Mouse (Mus musculus): Measurements from ENCODE around the gene Plekhg6.

The Plekhg6 gene

DNA sequence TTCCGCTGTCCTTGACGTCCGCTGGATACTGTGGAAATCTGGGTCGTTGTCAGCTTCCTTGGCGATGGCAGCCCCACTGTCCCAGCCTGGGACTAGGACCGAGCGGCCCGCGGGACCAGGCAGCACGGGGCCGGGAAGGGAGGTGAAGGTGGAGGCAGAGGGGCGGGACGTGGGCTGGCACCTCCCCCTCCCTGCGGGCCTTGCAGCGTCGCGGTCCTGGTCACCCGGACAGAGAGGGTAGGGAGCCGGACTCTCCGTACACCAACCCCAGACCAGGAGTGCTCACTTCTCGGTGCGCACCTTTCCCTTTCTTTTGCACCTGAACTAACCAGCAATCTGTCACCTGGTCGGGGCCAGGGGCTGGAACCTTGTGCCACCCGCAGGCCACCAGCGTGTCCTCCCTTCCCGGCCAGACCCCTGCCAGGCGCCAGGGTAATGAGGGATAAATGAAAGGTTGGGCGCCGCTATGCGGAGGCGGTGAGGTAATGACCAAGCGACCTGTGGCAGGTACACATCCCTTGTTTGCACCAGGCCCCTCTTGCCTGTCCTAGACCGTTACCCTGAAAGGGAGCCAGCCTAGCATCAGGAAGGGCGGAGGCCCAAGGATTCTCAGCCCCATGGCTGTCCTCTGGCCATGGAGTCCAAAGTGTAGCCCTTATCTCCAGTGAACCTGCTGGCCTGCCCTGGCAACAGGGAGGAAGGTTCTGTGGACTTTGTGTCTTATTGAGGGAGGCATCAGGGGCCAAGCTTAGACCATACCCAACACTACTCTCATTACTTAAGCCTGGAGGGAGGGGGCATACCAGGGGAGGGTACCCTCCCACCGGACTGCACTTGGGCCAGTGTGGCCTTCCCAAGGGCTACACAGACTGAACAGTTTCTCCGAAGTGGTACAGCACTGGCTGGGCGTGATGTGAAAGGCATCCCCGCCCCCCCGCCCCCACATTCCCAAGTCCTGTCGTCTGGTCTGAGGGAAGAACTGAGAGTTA is at the start of gene Plekhg6:
Plekhg6 (minus strand) TSS at position 422 of the 989 bp plus-strand sequence.
- DNase-seq (ENCODE audit: low spot score) = no peak

DNA sequence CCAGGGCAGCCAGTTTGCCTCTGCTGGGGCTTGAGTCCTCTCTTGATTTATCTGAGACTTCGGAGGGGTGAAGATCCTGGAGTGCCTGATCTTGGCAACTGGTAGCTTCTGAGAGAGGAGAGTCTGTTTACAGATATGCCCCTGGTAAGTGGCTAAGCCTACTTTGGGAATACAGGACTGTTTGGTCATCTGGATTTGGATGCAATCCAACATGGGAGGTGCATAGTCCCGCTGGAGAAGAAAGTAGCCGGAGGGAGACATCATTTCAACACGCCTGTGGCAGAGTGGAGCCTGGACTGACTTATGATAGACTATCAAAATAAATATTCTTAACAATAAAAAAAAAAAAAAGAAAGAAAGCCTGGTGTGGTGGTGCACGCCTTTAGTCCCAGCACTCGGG is 49.1 kb upstream of the Plekhg6 start:
- DNase-seq (ENCODE audit: low spot score) = no peak

DNA sequence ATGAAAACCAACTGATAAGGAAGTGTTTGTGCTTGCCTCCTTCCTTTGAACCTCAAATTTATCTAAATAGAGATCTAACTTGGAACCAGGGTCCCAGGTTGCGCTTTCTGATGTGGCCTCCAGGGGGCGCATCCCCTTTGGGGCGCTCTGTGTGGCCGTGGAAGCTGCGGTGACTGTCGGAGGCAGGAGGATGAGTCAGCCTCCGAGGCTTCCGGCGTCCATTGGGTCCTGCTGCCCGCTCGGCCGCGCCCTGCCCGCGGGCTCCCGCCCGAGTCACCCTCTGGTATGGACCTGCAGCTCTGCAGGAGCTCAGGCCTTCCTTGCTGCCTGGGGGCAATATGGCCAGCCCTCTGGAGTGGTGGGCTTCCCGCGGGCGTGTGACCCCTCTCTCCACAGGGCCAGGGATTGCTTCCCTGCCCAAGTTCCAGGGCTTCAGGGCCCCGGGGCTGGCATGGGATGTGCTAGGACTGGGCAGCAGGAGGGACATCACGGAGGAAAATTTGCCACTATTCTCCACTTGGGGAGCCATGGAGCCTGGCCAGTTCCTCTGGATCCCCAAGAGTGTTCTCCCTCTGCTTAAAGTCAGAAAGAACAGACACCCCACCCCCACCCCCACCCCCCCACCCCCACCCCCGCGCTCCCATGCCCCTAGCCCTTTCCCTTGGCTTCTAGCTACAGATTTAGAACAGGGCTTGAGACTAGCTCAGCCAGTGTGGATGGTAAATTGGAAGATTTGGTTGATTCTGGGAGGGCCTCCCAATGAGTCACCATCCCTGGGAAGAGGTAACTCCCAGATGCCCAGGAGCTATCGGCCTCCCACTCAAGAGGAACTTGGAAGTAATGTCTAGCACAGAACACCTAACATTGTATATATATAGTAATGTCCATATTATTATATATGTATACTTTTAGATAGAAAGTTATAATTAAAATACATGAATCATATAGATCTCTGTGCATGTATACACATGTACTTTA is 46.1 kb upstream of the Plekhg6 start:
- DNase-seq (ENCODE audit: low spot score) = peak; percentile 63

DNA sequence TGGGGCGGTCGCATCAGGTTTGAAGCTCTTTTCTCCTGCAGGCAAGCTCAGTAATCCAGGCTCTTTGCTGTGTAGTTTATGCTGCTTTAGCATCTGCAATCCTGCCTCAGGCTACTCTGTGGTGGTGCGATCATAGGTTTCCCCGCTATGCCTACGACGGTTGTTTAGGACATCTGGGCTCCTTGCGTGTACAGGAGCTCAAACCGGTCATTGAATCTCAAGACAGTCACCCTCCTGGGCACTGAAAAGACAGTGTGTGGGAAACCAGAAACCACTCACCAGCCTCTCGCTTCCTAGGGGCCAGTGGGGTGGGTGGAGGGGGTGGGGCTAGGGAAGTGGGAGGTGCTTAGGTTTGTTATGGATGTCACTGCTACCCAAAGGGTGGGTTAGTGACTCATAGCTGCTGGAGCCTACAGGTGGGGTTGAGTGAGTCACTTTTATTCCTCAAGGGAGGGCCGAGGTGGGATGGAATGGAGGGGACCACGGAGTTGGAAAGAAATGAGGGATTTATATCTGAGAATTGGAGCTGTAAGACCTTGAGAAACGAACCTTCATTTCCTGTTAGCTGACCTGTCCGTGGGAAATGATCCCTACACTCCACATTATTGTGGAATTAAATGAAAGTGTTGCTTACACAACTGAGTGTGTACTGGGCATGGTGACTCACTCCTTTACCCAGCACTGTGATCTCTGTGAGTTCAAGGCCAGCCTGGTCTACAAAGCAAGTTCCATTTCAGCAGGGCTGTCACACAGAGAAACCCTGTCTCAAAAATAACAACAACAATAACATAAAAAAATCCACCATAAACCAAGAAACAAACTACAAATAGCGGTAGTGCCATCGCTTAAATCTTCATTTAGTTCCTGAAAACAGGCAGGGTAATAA is 44.9 kb upstream of the Plekhg6 start:
- no peak for DNase-seq (ENCODE audit: low spot score)

DNA sequence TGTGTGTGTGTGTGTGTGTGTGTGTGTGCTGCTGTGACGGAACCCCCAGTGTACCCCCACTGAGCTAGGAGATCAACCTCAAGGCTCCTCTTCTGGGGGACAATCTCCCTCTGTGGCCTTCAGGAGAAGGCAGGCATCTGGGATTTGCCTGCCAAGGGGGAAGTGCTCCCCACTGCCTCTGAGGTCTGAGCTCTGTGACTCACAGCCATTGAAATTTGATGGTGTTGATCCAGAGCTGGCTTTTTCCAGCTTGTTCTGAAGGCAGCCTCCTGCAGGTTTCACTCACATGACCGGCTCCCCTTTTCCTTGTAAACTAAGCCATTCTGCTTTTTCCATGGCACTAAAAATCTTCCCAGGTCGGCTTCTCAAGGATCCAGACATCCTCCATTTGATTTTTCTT is 43.6 kb upstream of the Plekhg6 start:
- no peak for DNase-seq (ENCODE audit: low spot score)

DNA sequence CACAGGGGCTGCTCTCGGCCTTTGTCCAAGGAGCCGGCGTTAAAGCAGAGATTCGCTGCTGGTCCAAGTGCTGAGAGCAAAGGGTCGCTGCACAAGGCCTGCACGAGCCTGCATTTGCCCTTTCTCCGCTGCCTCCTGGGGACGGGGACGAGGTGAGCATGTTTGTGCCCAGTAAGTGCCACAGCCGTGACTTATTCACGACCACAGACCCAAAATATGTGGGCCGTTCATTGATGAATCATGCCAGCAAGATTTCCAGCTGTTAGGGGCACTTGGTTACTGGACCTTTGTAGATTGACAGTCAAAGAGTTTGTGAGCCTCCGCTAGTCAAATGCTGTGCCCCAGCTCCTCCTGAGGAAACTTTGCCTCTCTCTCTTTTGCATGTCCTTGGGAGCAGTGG is 42.9 kb upstream of the Plekhg6 start:
- DNase-seq (ENCODE audit: low spot score) = no peak

DNA sequence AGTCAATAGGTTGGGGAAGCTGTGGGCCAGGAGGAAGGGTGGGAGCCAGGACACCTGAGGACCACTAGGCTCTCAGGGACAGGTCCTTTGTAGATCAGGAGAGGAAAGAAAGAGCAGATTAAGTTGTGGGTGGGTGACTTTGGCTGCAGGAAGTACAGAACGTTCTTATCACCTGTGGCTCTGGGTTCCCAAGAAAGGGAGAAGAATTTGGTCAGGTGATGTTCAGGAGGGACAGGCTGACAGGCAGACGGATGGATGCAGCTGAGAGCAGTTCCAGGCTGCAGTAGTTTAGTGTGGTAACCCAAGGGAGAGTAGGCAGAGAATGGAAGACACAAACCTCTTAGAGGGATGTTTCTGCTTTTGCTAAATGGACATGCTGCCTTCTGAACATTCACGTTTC is 42.5 kb upstream of the Plekhg6 start:
- no peak for DNase-seq (ENCODE audit: low spot score)

DNA sequence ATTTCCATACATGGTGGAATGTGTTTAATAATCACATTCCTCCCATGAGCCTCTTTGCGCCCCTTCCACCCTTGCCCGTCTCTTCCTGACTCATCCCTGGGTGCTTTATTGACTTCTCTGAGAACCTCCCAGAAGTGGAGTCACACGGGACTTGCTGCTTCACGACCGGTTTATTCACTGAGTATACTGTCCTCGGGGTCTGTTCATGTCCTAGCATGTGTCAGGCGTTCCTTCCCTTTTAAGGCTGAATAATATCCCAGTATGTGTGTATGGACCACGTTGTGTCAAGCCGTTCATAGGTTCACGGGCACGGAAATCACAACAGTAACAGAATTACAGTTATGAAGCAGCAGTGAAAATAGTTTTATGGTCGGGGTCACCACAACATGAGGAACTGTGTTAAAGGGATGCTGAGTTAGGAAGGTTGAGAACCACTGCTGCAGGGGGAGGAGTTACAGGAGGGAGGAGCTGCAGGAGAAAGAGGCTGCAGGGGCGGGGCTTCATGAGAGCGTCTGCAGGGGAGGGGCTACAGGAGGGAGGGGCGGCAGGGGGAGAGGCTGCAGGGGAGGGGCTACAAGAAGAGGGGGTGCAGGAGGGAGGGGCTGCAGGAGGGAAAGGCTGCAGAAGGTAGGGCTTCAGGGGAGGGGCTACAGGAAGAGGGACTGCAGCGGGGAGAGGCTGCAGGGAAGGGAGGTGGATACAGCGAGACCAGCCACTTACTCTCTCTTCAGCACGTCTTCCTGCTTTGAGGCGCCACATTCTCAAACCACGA is 41.6 kb upstream of the Plekhg6 start:
- DNase-seq (ENCODE audit: low spot score) = no peak

DNA sequence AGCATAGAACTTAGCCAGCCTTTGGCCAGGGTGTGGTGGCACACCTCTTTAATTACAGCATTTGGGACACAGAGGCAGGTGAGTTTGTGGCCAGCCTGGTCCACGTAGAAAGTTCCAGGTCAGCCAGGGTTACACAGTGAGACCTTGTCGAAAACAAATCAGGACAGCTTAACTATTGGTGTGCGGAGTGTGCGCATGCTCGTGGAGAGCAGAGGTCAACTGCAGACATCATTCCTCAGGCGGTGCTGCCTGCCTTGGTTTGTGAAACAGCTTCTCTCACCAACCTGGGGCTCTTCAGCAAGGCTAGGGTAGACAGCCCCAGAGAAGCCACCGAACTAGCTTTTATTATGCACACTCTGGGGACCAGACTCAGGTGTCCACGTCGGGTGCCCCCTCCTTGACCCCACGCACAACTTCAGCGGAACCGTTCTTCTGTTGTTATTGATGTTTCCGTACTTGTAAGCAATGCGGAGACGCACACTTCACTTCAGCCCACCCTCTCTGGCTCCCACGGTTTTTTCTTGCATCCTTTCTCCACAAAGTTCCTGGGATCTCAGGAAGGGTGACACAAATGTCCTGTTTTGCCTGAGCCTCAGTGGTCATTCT is 40.0 kb upstream of the Plekhg6 start:
- DNase-seq (ENCODE audit: low spot score) = no peak

DNA sequence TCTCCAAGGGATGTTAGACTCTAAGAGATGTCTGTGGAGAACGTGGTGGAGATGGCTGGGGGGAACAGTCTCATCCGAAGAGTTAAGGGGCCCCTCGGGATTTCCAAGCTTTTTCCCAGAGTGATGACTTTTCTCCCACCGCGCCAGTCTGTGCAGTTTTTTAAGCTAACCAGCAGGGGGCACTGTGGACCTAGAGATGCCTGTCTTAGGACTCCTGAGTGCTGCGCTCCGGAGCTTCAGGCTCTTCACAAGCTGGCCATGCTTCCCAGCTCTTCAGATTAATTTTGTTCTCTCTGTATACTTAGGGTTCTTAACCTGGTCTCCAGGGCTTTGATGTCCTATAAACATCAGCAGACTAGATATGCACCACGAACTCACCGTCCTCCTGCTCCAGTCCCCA is 38.2 kb upstream of the Plekhg6 start:
- peak; percentile 66 for DNase-seq (ENCODE audit: low spot score)

DNA sequence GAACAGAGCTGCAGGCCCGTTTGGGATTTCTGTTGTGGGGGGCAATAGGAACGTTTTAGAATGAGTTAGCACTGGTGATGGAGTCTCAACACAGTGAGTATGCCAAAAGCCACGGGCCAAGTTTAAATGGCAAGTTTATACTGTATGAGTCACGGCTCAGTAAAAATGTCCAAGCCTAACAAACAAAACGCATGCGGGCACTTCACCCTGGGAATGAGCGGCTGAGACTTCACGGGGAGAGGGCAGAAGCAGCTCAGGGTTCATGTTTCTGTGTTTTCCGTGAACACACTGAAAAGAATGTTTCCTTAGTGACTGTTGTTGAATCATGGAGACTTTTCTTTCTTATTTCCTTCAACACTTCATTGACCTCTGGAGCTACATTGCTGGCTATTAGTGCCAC is 32.7 kb upstream of the Plekhg6 start:
- no peak for DNase-seq (ENCODE audit: low spot score)

DNA sequence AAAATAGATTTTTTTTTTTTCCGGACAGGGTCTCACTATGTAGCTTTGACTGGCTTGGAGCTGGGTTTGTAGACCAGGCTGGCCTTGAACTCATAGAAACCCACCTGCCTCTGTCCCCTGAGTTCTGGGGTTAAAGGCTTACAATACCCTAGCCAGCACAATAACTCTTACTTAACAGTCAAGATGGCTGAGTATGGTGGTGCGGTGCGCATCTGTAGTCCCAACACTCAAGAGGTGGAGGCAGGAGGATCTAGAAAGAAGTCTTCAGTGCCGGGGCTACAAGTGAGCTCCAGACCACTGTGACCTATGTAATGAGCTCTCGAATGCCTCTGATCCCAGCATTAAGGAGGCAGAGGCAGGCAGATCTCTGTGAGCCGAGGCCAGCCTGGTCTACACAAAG is 31.1 kb upstream of the Plekhg6 start:
- no peak for DNase-seq (ENCODE audit: low spot score)

DNA sequence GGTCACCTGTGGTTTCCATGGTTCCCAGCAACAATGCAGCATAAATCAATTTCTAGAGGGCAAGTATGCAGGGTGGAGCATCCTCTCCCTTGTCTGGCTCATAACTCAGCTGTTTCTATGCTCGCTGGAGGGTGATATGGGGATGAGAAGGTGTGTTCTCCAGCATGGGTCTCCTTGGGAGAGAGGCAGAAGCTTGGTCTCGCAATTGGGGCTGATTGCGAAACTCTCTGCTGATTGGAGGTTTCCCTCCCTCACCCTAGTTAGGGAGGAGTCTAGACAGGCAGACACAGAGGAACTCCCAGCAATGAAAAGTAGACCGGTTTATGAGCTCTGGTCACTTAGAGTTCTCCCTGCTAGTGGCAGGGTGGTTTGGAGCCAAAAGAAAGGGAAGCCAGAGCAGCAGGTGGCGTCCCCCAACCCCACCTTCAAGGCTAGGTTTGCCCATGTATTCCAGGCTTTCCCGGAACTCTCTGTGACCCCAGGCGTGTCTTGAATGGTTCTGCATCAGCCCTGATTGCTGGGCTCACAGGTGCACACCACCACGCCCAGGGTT is 30.5 kb upstream of the Plekhg6 start:
- no peak for DNase-seq (ENCODE audit: low spot score)

DNA sequence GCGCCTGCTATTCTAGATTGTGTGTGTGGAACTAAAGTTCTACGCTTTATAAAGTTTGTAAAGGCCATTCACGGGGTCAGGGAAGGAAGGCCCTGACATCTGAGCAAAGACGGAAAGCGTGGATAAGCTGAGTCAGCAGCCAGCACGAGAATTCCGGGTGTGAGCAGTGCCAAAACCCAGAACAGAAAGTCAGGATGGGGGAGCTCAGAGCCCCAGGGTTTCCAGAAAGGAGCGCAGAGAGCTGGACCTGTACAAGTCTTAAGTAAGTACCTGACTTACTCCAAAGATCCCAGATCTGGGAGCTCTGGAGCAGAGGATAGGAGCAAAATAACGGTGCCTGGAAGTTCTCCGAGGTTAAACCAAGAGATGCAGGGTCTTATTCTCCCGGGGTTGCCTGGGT is 30.0 kb upstream of the Plekhg6 start:
- DNase-seq (ENCODE audit: low spot score) = no peak

DNA sequence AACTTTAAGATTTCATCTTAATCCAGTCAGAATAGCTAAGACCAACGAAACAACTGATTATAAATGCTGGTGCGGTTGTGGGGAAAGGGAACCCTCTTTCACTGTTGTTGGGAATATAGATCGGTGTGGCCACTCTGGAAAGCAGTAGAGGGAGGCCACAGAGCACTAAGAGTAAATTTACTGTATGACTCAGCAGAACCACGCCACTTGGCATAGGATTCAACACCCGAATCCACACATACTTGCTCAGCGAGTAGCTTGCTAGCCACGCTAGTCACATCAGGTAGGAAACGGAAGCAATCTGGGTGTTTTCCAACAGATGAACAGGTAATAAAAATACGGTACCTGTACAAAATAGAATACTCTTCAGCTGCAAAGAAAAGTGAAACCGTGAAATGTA is 27.1 kb upstream of the Plekhg6 start:
- no peak for DNase-seq (ENCODE audit: low spot score)

DNA sequence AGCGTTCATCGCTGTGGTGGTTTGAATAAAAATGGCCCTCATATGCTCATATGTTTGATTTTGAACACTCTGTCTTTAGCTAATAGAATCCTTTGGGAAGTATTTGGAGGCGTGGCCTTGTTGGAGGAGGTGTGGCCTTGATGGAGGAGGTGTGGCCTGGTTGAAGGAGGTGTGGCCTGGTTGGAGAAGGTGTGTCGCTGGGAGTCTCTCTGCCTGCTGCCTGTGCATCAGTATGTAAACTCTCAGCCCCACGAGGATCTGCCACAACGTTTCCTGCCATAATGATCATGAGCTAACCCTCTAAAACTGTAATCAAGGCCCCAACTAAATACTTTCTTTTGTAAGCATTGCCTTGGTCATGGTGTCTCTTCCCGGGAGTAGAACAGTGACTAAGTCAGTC is 26.6 kb upstream of the Plekhg6 start:
- DNase-seq (ENCODE audit: low spot score) = no peak

DNA sequence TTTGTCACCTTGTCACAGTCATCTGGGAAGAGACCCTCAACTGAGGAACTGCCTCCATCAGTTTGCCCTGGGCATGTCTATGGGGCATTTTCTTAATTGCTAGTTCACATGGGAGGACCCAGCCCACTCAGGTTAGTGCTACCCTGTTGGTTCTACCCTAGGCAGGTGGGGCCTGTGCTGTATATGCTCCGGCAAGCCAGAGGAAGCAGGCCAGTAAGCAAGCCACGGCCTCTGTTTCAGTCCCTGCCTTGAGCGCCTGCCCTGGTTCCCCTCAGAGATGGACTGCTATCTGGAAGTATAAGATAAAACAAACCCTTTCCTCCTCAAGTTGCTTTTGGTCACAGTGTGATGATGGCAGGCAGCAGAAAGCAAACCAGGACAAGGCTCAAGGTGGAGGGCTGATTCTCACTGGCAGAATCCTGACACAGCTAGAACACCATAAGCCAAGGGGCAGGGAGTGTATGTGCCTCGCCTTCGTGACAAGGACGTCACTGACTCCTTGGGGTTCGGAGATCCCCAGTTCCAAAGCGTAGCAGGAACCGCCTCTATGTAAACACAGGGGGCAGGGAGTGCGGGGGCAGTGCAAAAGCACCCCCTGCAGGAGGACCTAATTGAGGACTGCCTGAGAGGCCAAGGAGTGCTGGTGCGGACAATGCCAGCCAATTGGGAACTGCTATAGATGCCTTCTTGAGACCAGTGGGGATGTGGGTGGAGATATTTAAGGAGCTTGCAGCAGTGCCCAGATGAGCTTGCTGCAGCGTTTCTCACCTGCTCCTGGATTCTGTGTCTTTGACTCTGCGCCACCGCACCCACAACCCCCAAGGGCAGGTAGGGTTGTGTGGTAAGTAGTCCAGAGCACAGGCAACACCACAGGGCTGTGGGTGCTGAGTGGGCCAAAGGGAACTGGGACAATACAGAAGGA is 25.1 kb upstream of the Plekhg6 start:
- no peak for DNase-seq (ENCODE audit: low spot score)

DNA sequence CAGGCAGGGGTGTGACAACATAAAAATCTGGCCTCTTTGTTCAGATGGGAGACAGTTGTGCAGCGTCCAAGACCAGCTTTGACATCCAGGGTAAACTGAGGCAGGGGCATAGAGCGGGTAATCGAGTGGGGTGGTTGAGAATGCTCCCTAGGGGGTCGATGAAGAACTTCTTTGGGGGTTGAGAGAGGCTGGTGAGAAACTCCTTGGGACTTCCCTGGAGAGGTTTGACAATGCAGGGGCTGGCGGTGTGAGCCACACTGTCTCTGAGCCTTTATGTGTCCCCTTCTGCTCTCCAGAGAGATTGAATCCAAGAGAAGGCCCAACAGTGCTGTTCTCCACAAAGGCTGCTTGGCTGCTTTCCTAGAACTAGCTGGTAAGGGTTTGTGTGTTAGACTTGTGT is 9.3 kb upstream of the Plekhg6 start:
- no peak for DNase-seq (ENCODE audit: low spot score)

DNA sequence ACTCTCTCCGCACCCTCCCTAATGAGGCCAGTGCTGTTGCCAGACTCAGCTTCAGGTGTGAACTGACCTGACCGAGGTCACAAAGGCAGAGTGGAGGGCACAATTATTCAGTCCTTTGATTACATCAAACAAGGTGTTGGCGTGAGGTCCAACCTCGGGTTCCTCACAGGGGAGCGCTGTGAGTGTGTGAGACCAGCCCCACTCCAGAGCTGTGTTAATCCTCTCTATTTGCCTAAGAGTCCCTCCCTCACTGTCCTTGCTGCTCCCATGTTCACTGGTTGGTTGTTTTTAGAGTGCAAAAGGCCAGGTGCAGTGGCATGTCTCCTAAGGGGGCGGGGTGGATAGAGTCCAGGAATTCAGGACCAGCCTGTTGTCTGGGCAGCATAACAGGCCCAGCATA is 5.5 kb upstream of the Plekhg6 start:
- DNase-seq (ENCODE audit: low spot score) = no peak

All from left cerebral cortex, adult 11 months (tissue).